In the genomic region with DNA sequence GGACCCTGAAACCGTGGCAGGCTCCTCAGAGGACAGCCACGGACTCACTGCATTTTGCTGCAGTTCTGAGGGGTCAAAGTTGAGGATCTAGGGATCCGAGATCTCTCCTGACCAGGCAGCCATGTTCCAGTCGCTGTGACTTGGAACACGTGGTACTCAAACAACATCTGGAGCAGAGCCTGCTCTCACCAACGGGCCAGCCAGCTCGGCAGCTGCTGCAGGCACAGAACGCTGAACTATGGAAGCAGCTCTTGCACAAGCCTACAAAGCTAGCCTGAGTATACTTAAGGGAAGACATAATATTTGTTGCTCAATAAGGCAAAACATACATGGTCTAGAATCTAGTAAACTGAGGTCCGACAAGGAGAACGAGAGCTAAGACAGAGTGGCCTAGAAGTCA, we compare ENCODE assay signal across 19 mouse cellular contexts. TPM values are rescaled to one million over a fixed set of nuclear protein-coding genes. Genes with fewer than 3 reads are reported as not detected.
A peak's percentile ranks its signal among the peaks of the same experiment; 100 is the strongest.
DNase-seq lines count a peak whose midpoint lies in the region; ATAC-seq and TF ChIP-seq lines count a peak whose summit lies in the region.
"Had no signal": no experiment of that assay in that cellular context is flagged by ENCODE, and none has a peak within 500 bp of the region (broad histone marks: within the 10 kb centered on the region; RNA-seq: fewer than 3 reads in every experiment).

No protein-coding gene starts in this region.

- TF ChIP-seq POLR2A in heart, adult 2 months (IDR thresholded peaks at IDR 0.05; ENCODE audit: insufficient read depth, low read depth, low read length) = no peak

- no peaks in the 10 kb centered on the region for H3K79me2 ChIP-seq in heart, adult 2 months (replicated peaks; ENCODE audit: control insufficient read depth, insufficient read depth, low read length)

- no peak overlapping the region for H3K4me2 ChIP-seq in heart, embryonic 12.5 days
- H3K4me2 ChIP-seq: heart, embryonic 15.5 days; hindbrain, embryonic 15.5 days; liver, embryonic 11.5 days; midbrain, embryonic 13.5 days had no signal

- intact Hi-C loops in heart, adult 2 months (cut with DNase I) = loop anchor here (5.0 kb wide), 1 partner anchor 47 kb away; no protein-coding TSS in a partner anchor

- peak; percentile 50 to 52 for DNase-seq in heart, adult 2 months
- peak; percentile 53 for DNase-seq in adipocyte (ENCODE audit: low spot score)
- DNase-seq in lung, postnatal 14 days = peak; percentile 26
- DNase-seq in embryo, embryonic 9.5 days (ENCODE audit: extremely low spot score) = no peak
- DNase-seq: cerebellum, adult 11-12 months; cerebellum, postnatal 25 days had no signal

- TF ChIP-seq EP300 in heart, adult 2 months (IDR thresholded peaks at IDR 0.05; ENCODE audit: insufficient read depth, low read depth, low read length) = no peak

- ATAC-seq in heart, embryonic 12.5 days (ENCODE audit: insufficient number of reproducible peaks, low FRiP score) = no peak
- ATAC-seq in CD4-positive, CD25-positive, alpha-beta regulatory T cell, adult 4 months = no peak
- ATAC-seq: forebrain, embryonic 14.5 days; intestine, postnatal 0 days; midbrain, embryonic 13.5 days had no signal

- no peak overlapping the region for H3K4me3 ChIP-seq in heart, adult 2 months
- H3K4me3 ChIP-seq in heart, embryonic 12.5 days = no peak overlapping the region
- H3K4me3 ChIP-seq in brown adipose tissue, adult 24 weeks (ENCODE audit: insufficient read depth, low read depth, low read length) = no peak overlapping the region
- H3K4me3 ChIP-seq: embryonic facial prominence, embryonic 10.5 days; heart, embryonic 15.5 days; hindbrain, embryonic 15.5 days; midbrain, embryonic 13.5 days; myocyte had no signal

- no peaks in the 10 kb centered on the region for H3K27me3 ChIP-seq in heart, adult 2 months (ENCODE audit: control insufficient read depth, insufficient read depth, low read length)
- no peaks in the 10 kb centered on the region for H3K27me3 ChIP-seq in heart, embryonic 12.5 days (replicated peaks)
- H3K27me3 ChIP-seq: heart, embryonic 15.5 days; hindbrain, embryonic 15.5 days; midbrain, embryonic 13.5 days had no signal

- H3K9me3 ChIP-seq in heart, embryonic 12.5 days (replicated peaks) = no peaks in the 10 kb centered on the region
- H3K9me3 ChIP-seq: embryonic facial prominence, embryonic 10.5 days; heart, embryonic 15.5 days; hindbrain, embryonic 15.5 days; midbrain, embryonic 13.5 days had no signal

- H3K36me3 ChIP-seq in heart, adult 2 months (ENCODE audit: control insufficient read depth, insufficient read depth, low read length) = peaks cover 2% of the 10 kb centered on the region; the same call in 1 of the 2 replicates
- H3K36me3 ChIP-seq in heart, embryonic 12.5 days = peaks cover 43% of the 10 kb centered on the region

- WGBS in heart, adult 2 months = 71% methylated on average over 10 of the region's 10 CpGs
- 85% methylated on average over 10 of the region's 10 CpGs for WGBS in heart, embryonic 12.5 days

- TF ChIP-seq CTCF in heart, adult 2 months (IDR thresholded peaks at IDR 0.05) = no peak

- peak overlapping the region; percentile 20 for H3K27ac ChIP-seq in heart, adult 2 months
- H3K27ac ChIP-seq in heart, embryonic 12.5 days (ENCODE audit: poor library complexity, severe bottlenecking) = no peak overlapping the region
- H3K27ac ChIP-seq in brown adipose tissue, adult 24 weeks (replicated peaks; ENCODE audit: low read depth, low read length) = 0 out of 2 replicates have a peak overlapping the region, but pooled peaks have one; percentile 42
- H3K27ac ChIP-seq: embryonic facial prominence, embryonic 10.5 days; heart, embryonic 15.5 days; hindbrain, embryonic 15.5 days; midbrain, embryonic 13.5 days had no signal

- H3K9ac ChIP-seq in heart, adult 2 months (ENCODE audit: low read depth, low read length) = no peak overlapping the region
- H3K9ac ChIP-seq in heart, embryonic 12.5 days = no peak overlapping the region
- H3K9ac ChIP-seq: heart, embryonic 15.5 days; hindbrain, embryonic 15.5 days; midbrain, embryonic 13.5 days had no signal

- peaks cover 5% of the 10 kb centered on the region for H3K4me1 ChIP-seq in heart, adult 2 months (ENCODE audit: control insufficient read depth, insufficient read depth, low read length)
- H3K4me1 ChIP-seq in heart, embryonic 12.5 days (replicated peaks) = peaks cover 31% of the 10 kb centered on the region
- H3K4me1 ChIP-seq in brown adipose tissue, adult 24 weeks (ENCODE audit: control insufficient read depth, insufficient read depth, insufficient read length, low read length) = peaks cover 2% of the 10 kb centered on the region; the same call in 1 of the 2 replicates
- H3K4me1 ChIP-seq: embryonic facial prominence, embryonic 10.5 days; hindbrain, embryonic 15.5 days; midbrain, embryonic 13.5 days had no signal

RNA-seq across cellular contexts. Expression of a gene that starts 15.7 kb away (rescaled TPM):
- total RNA-seq in heart, adult 2 months (2021) = 10 to 100 TPM; 20.1 to 22.9 TPM
- 22.3 and 36.4 TPM in 2 replicates for polyA plus RNA-seq in heart, adult 2 months (2012; rRNA removed)
- polyA plus RNA-seq in heart, embryonic 12.5 days (2016; fragmentation: Nextera tagmentation; extraction: Ambion mirVana) = 34.6 and 37.5 TPM in 2 replicates
- 26.6 and 35.8 TPM in 2 replicates for polyA plus RNA-seq in brown adipose tissue, adult 24 weeks (2012; ENCODE audit: insufficient read depth, insufficient read length, missing spikeins)
- polyA plus RNA-seq in CD4-positive, CD25-positive, alpha-beta regulatory T cell, adult 4 months (2017; shearing (Covaris generic)) = 10 to 100 TPM; 37.8 to 38.8 TPM

RNA-seq across cellular contexts. Expression of a gene that starts 16.4 kb away (rescaled TPM):
- 10 to 100 TPM; 53.5 to 55.7 TPM for total RNA-seq in heart, adult 2 months (2021)
- polyA plus RNA-seq in heart, adult 2 months (2012; rRNA removed) = 29.4 and 49.1 TPM in 2 replicates
- 92.1 and 95.2 TPM in 2 replicates for polyA plus RNA-seq in heart, embryonic 12.5 days (2016; fragmentation: Nextera tagmentation; extraction: Ambion mirVana)
- 87.9 and 88.5 TPM in 2 replicates for polyA plus RNA-seq in brown adipose tissue, adult 24 weeks (2012; ENCODE audit: insufficient read depth, insufficient read length, missing spikeins)
- 100 to 1,000 TPM; 159 to 194 TPM for polyA plus RNA-seq in CD4-positive, CD25-positive, alpha-beta regulatory T cell, adult 4 months (2017; shearing (Covaris generic))

RNA-seq across cellular contexts. Expression of a gene that starts 45.7 kb away (rescaled TPM):
- total RNA-seq in heart, adult 2 months (2021) = not detected
- polyA plus RNA-seq in heart, adult 2 months (2012; rRNA removed) = not detected in 2 replicates
- 0.09 TPM in 1 of 2 replicates, not detected in the other for polyA plus RNA-seq in heart, embryonic 12.5 days (2016; fragmentation: Nextera tagmentation; extraction: Ambion mirVana)
- polyA plus RNA-seq in brown adipose tissue, adult 24 weeks (2012; ENCODE audit: insufficient read depth, insufficient read length, missing spikeins) = not detected in 2 replicates
- under 1 TPM in 1 of 2 experiments, not detected in 1; 0.47 TPM for polyA plus RNA-seq in CD4-positive, CD25-positive, alpha-beta regulatory T cell, adult 4 months (2017; shearing (Covaris generic))
- total RNA-seq: neutrophil, adult 5-6 weeks had no signal
- polyA plus RNA-seq: forebrain, embryonic 14.5 days; heart, embryonic 15.5 days; intestine, postnatal 0 days; kidney, embryonic 16.5 days; liver, embryonic 11.5 days; myocyte had no signal

RNA-seq across cellular contexts. Expression of a gene that starts 51.1 kb away (rescaled TPM):
- not detected for total RNA-seq in heart, adult 2 months (2021)
- 0.10 and 0.32 TPM in 2 replicates for polyA plus RNA-seq in heart, adult 2 months (2012; rRNA removed)
- 0.37 TPM in 1 of 2 replicates, not detected in the other for polyA plus RNA-seq in heart, embryonic 12.5 days (2016; fragmentation: Nextera tagmentation; extraction: Ambion mirVana)
- polyA plus RNA-seq in brown adipose tissue, adult 24 weeks (2012; ENCODE audit: insufficient read depth, insufficient read length, missing spikeins) = not detected in 2 replicates
- not detected for polyA plus RNA-seq in CD4-positive, CD25-positive, alpha-beta regulatory T cell, adult 4 months (2017; shearing (Covaris generic))
- total RNA-seq: neutrophil, adult 5-6 weeks had no signal
- polyA plus RNA-seq: liver, embryonic 11.5 days had no signal

RNA-seq across cellular contexts. Expression of a gene that starts 57.0 kb away (rescaled TPM):
- 10 to 100 TPM; 41.5 to 47.4 TPM for total RNA-seq in heart, adult 2 months (2021)
- 27.7 and 38.9 TPM in 2 replicates for polyA plus RNA-seq in heart, adult 2 months (2012; rRNA removed)
- polyA plus RNA-seq in heart, embryonic 12.5 days (2016; fragmentation: Nextera tagmentation; extraction: Ambion mirVana) = 30.5 and 31.9 TPM in 2 replicates
- 42.2 and 47.2 TPM in 2 replicates for polyA plus RNA-seq in brown adipose tissue, adult 24 weeks (2012; ENCODE audit: insufficient read depth, insufficient read length, missing spikeins)
- polyA plus RNA-seq in CD4-positive, CD25-positive, alpha-beta regulatory T cell, adult 4 months (2017; shearing (Covaris generic)) = 1 to 10 TPM; 9.1 to 9.4 TPM
